Mouse (Mus musculus) megakaryocyte, embryonic 14.5 days (primary cell): ENCODE measurements around the gene Hoxb6. TPM values are rescaled to one million over a fixed set of nuclear protein-coding genes. Genes with fewer than 3 reads are reported as not detected.

Source experiments
- H3K27me3 ChIP-seq: replicated peaks from 2 replicates; pipeline ENCODE3; 2012; ENCODE audit warnings: inconsistent platforms
- H3K36me3 ChIP-seq: replicated peaks from 2 replicates; pipeline ENCODE3; 2012; ENCODE audit warnings: low read length, inconsistent platforms, mixed read lengths
- H3K4me1 ChIP-seq: 2 replicates; pipeline ENCODE4 v1.6.1; 2012; ENCODE audit warnings: inconsistent platforms
- H3K4me3 ChIP-seq: replicated peaks from 2 replicates; pipeline ENCODE3; 2012; ENCODE audit warnings: moderate library complexity, mild to moderate bottlenecking, inconsistent platforms
- H3K9me3 ChIP-seq: 2 replicates; pipeline ENCODE4 v1.6.1; 2012; ENCODE audit warnings: inconsistent platforms
- FLI1 ChIP-seq: IDR thresholded peaks from 2 replicates; pipeline ENCODE4 v1.6.1; 2012; ENCODE audit warnings: low read length, inconsistent platforms, mixed read lengths
- GATA1 ChIP-seq: IDR thresholded peaks from 3 replicates; pipeline ENCODE4 v1.6.1; 2012; ENCODE audit warnings: mixed read lengths, low read length, inconsistent platforms, borderline replicate concordance
- polyA plus RNA-seq: library from polyadenylated mRNA; stranded (reverse); fragments of >175 nt; gene quantifications from 2 replicates; pipeline ENCODE4 v1.2.3, GENCODE M21; 2012; ENCODE audit warnings: low replicate concordance; ENCODE audit not compliant: insufficient read depth

Hoxb6 gene
- polyA plus RNA-seq, result not detected in 2 replicates

- TF ChIP-seq GATA1, result no peak
- no peak for TF ChIP-seq FLI1
- H3K27me3 ChIP-seq, result peaks cover 99% of the 10 kb centered on the region
- no peak within 1 kb of the TSS for H3K4me3 ChIP-seq
- no peaks in the 10 kb centered on the region for H3K9me3 ChIP-seq
- H3K4me1 ChIP-seq, result peaks cover 23% of the 10 kb centered on the region
- no peaks in the 10 kb centered on the region for H3K36me3 ChIP-seq
Measured at GRCm38 (mm10) chr11:96291681-96292564, at the start of gene Hoxb6. Hoxb6 (plus strand) TSS chr11:96292476.

- no peaks in the 10 kb centered on the region for H3K36me3 ChIP-seq
- H3K9me3 ChIP-seq, result peaks cover 9% of the 10 kb centered on the region; the same call in 1 of the 2 replicates
- no peak overlapping the region for H3K4me3 ChIP-seq
- H3K27me3 ChIP-seq, result peaks cover 87% of the 10 kb centered on the region
- TF ChIP-seq GATA1 (no peak), FLI1 (no peak)
- peaks cover 14% of the 10 kb centered on the region; the same call in 1 of the 2 replicates for H3K4me1 ChIP-seq
Measured at GRCm38 (mm10) chr11:96250901-96251300, 41.4 kb upstream of the Hoxb6 start.

- H3K4me3 ChIP-seq, result no peak overlapping the region
- H3K9me3 ChIP-seq, result peaks cover 9% of the 10 kb centered on the region; the same call in 1 of the 2 replicates
- TF ChIP-seq FLI1 (no peak), GATA1 (no peak)
- H3K27me3 ChIP-seq, result peaks cover 89% of the 10 kb centered on the region
- no peaks in the 10 kb centered on the region for H3K36me3 ChIP-seq
- peaks cover 14% of the 10 kb centered on the region; the same call in 1 of the 2 replicates for H3K4me1 ChIP-seq
Measured at GRCm38 (mm10) chr11:96251480-96252031, 40.7 kb upstream of the Hoxb6 start.

- peaks cover 9% of the 10 kb centered on the region; the same call in 1 of the 2 replicates for H3K9me3 ChIP-seq
- H3K4me1 ChIP-seq, result peaks cover 14% of the 10 kb centered on the region; the same call in 1 of the 2 replicates
- H3K36me3 ChIP-seq, result no peaks in the 10 kb centered on the region
- no peak for TF ChIP-seq GATA1
- no peak for TF ChIP-seq FLI1
- peaks cover 91% of the 10 kb centered on the region for H3K27me3 ChIP-seq
- H3K4me3 ChIP-seq, result no peak overlapping the region
Measured at GRCm38 (mm10) chr11:96252541-96253120, 39.6 kb upstream of the Hoxb6 start.

GRCm38 (mm10) chr11:96254221-96254620, 38.1 kb upstream of the Hoxb6 start:
- H3K9me3 ChIP-seq, result peaks cover 9% of the 10 kb centered on the region; the same call in 1 of the 2 replicates
- no peaks in the 10 kb centered on the region for H3K36me3 ChIP-seq
- no peak overlapping the region for H3K4me3 ChIP-seq
- TF ChIP-seq GATA1 (no peak), FLI1 (no peak)
- peaks cover 98% of the 10 kb centered on the region for H3K27me3 ChIP-seq
- H3K4me1 ChIP-seq, result peaks cover 14% of the 10 kb centered on the region; the same call in 1 of the 2 replicates

GRCm38 (mm10) chr11:96255111-96255995, 36.9 kb upstream of the Hoxb6 start:
- TF ChIP-seq FLI1, result no peak
- TF ChIP-seq GATA1, result no peak
- no peaks in the 10 kb centered on the region for H3K36me3 ChIP-seq
- no peak overlapping the region for H3K4me3 ChIP-seq
- peaks cover 96% of the 10 kb centered on the region for H3K27me3 ChIP-seq
- peaks cover 17% of the 10 kb centered on the region; the same call in 1 of the 2 replicates for H3K4me1 ChIP-seq
- peaks cover 3% of the 10 kb centered on the region; the same call in 1 of the 2 replicates for H3K9me3 ChIP-seq

- peaks cover 19% of the 10 kb centered on the region; the same call in 1 of the 2 replicates for H3K4me1 ChIP-seq
- no peaks in the 10 kb centered on the region for H3K36me3 ChIP-seq
- H3K9me3 ChIP-seq, result 0 out of 2 replicates have a peak, but pooled peaks cover 2% of the 10 kb centered on the region
- peaks cover 96% of the 10 kb centered on the region for H3K27me3 ChIP-seq
- no peak overlapping the region for H3K4me3 ChIP-seq
- TF ChIP-seq FLI1, result no peak
- no peak for TF ChIP-seq GATA1
Measured at GRCm38 (mm10) chr11:96255996-96256445, 36.3 kb upstream of the Hoxb6 start.

GRCm38 (mm10) chr11:96257141-96257540, 35.1 kb upstream of the Hoxb6 start:
- TF ChIP-seq GATA1 (no peak), FLI1 (no peak)
- H3K9me3 ChIP-seq, result no peaks in the 10 kb centered on the region
- H3K4me1 ChIP-seq, result peaks cover 18% of the 10 kb centered on the region
- no peak overlapping the region for H3K4me3 ChIP-seq
- H3K27me3 ChIP-seq, result peaks cover 97% of the 10 kb centered on the region
- no peaks in the 10 kb centered on the region for H3K36me3 ChIP-seq

GRCm38 (mm10) chr11:96259038-96259437, 33.2 kb upstream of the Hoxb6 start:
- Histone ChIP-seq H3K27me3 (peaks cover 97% of the 10 kb centered on the region), H3K4me1 (peaks cover 18% of the 10 kb centered on the region), H3K36me3 (no peaks in the 10 kb centered on the region), H3K4me3 (no peak overlapping the region), H3K9me3 (no peaks in the 10 kb centered on the region)
- no peak for TF ChIP-seq GATA1
- TF ChIP-seq FLI1, result no peak
